Mouse (Mus musculus) thymus, adult 18-20 months (tissue): ENCODE data around the gene Decr2.
"Not testable (repeated sequence)": the region's sequence is repeated elsewhere in the genome, so short reads cannot be mapped to it uniquely, and the experiment has no call there.

Source experiments
- DNase-seq, 2 experiments: peaks; one replicate each; pipeline ENCODE4 v3.0.0; 2022; ENCODE audit warnings: mixed read lengths in 2 of 2

Gene Decr2

DNA sequence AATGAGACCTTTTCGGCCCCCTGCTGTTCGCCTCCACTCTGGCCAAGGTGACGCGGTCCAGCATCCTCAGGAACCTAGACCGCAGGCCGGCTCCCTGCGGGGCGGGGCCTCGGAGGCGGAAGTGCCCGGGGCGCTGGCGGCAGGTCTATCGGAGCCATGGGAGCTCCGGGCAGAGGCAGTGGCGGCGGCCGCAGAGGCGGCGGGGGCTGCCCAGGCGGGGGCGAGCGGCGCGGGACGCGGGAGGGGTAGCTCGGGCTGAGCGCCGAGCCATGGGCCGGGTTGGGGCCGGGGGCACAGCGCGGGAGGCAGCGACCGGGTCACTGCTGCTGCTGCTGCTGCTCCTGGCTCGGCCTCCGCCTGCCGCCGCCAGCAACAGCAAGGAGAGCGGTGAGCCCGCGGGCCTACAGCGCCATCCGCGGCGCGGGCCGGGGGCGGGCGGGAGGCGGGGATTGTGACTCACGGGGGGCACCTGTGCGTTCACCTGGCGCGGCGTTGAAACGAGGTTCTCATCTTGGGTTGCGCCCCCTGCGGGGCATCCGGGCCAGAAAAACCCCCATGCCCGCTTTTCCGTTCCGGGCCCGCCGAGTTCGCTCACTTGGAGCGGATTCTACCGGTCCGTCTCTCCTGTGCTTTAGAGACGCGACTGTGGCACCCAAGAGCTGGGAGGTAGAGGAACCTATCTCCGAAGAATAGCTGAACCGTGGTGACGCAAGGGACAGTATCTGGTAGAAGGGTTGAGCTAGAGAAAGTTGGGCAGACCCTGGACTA, 23.2 kb upstream of the Decr2 start, which contains the start of gene Tmem8:
Gene Tmem8, plus strand, starts transcription at position 119 of the 768 bp plus-strand sequence.
- peak; percentile 53 to 68 for DNase-seq

DNA sequence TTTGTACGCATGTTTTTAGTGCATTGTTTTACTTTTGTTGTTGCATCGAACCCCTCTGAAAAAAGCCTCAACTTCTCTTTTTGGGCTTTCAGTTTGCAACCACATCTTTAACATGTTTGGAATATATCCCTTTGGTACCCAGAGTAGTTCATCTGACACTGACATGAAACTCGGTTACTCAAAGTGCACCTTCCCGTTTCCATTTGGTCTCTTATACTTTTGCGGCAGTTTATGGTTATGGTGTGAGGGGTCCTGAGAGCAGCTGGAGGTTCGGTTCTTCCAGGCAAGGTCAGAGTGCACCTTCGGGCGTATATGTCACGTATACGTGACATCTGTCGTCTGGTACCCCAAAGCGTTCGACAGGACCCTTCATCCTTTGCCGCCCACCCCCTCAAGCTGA, 22.6 kb upstream of the Decr2 start:
- no peak for DNase-seq

DNA sequence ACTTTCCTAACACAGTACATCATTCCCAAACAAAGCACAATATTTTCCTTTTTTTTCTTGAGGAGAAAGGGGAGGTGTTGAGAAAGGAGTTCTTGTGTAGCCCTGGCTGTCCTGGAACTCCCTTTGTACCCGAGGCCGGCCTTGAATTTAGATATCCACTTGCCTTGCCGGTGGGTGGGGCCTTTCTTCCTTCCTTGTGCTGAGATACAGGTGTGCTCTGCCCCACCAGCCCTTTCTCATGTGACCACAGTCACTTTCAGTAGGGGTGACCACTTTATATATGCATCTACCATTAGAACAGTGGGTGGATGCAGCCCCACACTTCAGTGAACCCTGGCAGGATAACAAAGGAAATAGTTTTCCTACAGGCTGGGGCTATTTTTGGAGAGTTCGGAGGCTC, 21.6 kb upstream of the Decr2 start:
- DNase-seq: no peak

DNA sequence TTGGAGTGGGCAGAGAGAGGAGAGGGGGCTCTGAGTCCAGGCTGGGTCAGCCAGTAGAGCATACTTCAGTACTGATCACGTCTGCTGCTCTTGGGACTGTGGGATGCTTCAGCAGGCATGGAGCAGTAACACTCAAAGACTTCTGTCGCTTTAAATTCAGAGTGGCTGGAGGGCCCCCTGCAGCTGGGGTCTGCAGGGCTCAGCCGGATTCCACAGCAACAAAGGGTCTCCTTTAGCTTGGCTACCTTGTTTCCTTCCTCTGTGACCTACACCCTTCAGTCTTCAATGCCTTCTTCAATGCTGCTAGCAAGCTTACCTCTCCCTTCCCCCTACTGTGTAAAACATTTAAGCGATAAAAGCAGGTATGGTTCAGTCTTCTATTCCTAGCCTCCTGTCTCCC, 20.9 kb upstream of the Decr2 start:
- DNase-seq: no peak

DNA sequence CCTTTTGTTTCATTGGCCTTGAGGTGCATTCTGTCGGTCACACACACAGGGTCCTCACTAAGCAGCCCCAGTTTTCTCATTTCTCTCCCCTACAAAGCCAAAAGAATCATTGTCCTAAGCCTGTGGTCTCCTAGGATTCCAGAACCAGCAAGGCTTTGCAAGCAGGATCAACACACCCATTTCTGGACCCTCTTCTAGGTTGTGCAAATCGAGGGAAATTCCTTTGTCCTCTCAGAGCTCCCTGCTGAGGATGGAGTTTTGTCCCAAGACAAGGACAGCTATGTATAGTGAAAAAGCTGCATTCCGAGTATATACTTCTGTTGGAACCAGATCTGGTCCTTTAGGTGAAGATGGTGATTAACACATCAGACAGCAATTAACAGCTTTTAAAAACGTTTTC, 20.0 kb upstream of the Decr2 start:
- no peak for DNase-seq

DNA sequence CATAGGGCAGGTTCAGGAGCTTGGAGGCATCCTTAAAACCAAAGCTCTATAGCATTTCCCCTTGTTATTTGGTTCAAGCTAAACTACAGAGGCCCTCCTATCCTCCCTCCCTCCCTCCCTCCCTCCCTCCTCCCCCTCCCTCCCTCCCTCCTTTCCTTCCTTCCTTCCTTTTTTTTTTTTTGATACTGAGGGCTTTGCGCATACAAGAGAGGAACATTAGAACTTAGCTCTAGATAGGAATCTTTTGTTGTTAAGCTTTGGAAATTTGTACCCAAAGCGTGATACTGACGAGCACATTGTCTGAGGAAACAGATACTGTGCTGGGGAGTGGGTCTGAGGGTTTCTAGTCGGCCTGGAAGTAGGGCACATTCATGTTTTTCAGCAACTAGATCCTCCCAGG, 15.5 kb upstream of the Decr2 start:
- no peak for DNase-seq

DNA sequence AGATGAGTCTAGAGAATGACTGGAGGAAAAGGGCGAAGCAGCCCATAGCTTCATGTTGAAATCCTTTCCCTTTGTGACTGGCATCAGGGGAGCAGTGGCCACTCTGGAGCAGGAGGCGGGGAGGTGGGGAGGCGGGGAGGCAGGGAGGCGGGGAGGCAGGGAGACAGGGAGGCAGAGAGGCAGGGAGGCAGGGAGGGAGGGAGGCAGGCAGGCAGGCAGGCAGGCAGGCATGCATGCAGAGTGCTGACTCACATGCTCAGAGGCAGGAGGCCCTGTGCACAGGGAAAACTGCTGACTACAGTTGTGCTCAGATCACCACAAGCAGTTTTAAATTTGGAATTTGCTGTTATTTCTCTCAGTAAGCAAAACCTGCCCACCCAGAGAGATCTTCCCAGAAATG, 11.3 kb upstream of the Decr2 start:
- DNase-seq: no peak

DNA sequence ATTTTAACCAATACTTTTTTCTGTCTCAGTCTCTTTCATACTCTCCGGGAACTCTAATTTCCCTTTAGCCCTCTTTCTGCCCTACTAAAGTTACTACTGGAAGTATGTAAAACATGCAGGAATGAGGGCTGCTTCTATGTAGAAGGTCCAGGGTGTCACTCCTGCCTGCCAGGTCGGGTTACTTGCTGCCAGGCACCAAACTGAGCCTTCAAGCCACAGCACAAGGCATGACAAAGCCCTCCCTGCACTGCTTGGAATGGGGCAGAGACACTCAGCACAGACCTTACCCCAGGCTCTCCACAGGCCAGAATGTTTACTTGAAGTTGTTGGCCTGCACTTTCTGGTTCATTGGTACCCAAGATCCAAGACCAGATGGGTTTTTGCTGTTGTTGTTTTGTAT, 10.0 kb upstream of the Decr2 start:
- no peak for DNase-seq

DNA sequence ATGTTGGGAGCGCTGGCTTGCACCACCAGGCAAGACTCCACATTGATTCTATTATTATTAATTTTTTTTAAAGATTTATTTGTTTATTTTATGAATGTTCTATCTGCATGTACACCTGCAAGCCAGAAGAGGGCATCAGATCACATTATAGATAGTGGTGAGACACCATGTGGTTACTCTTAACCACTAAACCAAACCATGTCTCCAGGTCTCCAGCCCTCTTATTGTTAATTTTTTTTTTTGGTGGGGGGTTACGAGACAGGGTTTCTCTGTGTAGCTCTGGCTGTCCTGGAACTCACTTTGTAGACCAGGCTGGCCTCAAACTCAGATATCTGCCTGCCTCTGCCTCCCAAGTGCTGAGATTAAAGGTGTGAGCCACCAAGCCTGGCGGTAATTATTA, 9.2 kb upstream of the Decr2 start:
- not testable (repeated sequence) for DNase-seq

DNA sequence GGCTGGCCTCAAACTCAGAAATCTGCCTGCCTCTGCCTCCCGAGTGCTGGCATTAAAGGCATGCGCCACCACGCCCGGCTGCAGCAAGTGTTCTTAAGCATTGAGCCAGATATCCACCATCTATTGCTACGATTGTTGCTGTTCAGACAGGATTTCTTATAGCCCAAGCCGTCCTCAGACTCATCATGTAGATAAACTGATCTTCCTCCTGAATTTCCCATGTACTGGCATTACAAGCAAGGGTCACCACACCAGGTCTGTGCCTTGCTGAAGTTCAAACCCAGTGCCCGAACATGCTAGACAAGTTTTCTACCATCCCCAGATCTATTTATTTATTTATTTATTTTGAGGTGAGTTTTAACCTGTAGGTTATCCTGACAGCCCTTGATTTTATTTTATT, 8.3 kb upstream of the Decr2 start:
- no peak for DNase-seq

DNA sequence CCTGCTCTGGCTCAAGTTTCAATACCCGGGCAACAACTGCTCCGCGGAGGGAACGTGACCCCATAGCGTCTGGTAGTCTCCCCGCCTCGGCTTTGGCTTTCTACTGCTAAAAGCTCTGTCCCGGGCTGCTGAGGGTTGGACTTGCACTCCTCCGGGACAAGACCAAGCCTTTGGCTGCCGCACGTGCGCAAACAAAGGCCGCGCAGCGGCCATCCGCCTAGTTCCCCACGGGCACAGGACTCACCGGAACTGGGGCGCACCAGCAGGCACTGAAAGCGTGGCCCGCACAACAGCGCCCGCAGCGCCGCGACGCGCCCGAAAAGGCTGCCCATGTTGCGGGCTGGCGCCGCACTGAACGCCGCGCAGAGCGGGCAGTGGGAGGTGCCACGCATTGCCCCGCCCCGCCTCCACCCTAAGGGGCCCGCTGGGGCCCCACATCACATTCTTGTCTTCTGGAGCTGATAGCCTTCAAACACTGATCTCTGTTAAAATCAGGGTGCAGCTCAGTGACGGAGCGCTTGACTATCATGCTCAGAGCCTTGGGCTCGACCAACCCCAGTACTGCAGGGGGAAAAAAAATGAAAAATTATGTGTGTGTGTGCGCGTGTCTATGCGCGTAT, 5.1 kb upstream of the Decr2 start, which contains the start of gene Nme4:
Gene Nme4, minus strand, starts transcription at position 482 of the 620 bp plus-strand sequence.
- DNase-seq: no peak

DNA sequence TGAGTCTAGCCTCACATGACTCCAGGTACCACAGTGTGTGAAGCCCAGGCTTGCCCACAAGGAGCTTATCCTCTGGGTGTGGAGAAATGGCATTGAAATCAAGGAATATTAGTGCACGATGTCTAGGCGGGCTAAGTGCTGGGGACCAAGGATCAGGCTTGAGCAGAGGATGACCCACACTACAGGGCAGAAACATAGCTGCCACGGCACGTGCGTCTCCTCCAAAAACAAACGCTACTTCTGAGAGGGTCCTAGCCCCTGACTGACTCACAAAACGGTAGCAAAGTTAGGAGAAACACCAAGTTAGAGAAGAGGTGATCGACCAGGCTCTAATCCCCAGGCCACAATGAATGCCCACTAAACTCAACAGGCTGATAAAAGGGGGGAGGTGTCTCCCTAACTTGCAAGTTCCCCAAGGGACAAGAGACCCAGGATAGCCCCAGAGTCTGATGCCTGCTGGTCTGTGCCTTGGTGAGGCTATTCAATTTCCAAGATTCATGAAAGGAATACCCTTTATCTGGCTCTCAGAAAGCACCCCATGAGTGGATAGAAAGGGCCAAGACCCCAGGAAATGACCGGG, 4.5 kb upstream of the Decr2 start:
- DNase-seq: no peak

DNA sequence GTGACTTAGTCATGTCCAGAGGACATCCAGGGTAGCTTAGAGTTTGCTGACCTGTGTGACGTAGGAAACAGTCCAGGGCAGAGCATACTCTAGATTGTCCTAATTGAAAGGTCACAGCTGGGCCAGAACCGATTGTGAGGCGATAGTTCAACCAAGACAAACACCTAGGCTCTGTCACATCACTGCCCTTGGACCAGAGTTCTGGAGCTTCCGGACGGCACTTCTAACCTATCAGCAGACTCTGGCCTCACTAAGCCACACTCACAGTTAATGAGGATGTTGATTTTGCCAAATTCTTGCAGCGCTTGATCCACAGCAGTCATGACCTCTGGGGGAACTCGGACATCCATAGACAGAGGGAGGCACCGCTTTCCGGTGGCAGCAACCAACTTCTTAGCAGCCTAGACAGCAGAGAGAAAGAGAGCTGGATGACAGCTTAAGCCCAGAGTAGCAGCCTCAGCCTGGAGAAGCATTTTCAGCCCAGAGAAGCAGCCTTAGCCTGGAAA, 3.0 kb downstream of the Decr2 start:
- DNase-seq: no peak

DNA sequence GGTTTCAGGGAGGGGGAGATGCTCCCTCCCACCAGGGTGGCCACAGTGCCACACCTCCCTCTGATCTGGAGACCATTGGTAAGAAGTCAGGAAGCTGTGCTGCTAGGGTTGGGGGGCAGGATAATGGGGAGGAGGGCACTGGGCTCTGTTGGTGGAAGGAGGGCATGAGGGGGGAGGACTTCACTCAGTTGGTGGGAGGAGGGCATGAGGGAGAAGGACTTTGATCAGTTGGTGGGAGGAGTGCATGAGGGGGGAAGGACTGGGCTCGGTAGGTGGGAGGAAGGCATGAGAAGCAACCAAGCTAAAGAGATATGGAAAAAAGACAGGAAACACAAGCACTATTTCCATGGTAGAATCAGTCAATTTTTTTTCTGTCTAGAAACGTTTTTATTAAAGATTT, 9.3 kb downstream of the Decr2 start:
- DNase-seq: no peak

DNA sequence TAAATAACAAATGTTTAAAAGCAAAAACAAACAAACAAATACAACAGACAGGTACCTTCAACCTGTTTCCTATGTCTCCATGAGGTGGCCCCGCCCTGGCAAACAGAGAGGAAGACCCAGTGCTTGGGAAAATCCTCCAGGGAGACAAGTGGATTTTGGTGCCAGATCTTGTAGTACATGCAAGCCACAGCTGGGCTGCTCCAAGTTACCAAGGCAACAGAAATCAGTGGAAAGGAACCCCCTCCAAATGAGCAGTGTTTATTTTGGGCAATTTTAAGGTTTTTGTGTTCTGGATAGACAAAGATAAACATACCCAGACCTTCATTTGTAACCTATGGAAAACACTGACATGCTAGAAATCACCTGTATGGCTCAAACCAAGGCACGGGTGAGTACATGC, 11.3 kb downstream of the Decr2 start:
- no peak for DNase-seq

DNA sequence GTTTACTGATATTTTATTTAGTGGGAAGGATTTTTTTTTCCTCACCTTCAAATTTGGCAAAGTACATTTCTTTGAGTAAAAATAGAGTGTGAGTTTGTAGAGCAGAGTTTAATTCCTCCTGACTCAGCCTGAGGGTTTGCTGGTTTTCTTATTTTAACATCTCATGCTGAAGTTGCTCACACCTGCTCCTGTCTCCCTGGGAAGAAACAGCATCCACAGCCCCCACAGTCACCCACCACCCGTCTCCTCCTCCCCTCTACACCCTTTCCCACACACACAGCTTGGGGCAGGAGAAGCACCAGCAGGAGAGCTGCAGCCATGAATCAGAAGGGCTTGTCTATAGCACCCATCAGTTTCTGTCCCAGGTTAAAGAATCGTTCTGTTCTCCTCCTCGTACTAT, 14.9 kb downstream of the Decr2 start:
- no peak for DNase-seq

DNA sequence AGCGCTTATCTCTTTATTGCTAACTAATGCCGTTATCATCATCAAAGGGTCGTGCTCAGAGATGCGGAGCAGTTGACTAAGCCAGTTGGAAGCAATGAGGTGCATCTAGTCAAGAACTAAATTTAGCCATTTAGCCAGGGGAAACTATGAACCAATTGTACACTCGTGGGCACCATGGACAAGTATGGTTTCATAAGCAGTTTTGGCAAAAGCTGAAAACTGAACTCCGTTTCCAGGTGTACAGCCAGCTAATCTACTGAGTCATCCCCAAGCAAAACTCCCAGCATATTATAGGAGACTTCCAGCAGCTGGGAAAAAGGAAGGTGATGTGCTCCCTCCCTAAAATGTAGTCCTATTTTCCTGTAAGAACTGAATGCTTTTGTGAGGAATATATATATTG, 20.0 kb downstream of the Decr2 start:
- no peak for DNase-seq

DNA sequence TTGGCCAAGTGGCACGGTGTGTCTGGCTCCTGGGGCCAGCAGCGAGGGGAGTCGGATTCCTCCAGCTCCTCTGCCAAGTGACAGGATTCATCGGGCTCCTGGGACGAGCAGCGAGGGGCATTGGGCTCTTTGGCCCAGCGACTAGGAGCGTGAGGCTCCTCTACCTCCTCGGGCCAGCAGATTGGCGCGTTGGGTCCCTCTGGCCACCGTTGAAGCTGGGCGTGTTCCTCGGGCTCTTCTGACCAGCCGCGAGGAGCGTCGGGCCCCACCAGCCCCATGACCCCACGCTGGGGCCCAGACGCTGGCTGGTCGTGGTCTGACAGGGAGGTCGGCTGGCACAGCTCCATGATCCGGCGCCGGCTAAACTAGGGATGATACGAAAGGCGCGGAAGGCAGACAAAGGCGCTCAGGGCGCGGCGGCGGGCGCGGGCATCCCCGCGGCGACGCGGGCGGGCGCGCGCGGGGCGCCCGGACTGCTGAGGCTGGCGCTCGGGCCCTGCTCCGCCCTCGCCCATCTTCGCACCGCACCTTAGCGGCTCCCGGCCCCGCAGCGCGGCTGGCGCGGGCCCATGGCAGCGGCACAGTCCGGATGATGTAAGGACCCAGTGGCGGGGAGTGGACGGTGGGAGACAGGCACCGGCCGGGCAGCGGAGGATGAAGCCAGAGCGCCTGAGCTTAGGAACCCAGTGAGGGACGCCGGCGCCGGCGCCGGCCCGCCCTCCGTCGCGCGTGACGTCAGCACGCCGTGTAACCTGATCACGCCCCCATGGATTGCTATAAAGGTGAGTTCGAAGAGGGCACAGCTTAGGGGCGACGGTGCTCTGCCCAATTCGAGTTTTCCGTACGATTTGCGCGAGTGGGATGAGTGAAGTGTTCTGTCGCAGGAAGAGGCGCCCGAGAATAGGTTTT, 21.1 kb downstream of the Decr2 start, which contains the start of gene Rab11fip3:
Gene Rab11fip3, minus strand, starts transcription at position 725 of the 909 bp plus-strand sequence.
- peak; percentile 57 to 64 for DNase-seq

DNA sequence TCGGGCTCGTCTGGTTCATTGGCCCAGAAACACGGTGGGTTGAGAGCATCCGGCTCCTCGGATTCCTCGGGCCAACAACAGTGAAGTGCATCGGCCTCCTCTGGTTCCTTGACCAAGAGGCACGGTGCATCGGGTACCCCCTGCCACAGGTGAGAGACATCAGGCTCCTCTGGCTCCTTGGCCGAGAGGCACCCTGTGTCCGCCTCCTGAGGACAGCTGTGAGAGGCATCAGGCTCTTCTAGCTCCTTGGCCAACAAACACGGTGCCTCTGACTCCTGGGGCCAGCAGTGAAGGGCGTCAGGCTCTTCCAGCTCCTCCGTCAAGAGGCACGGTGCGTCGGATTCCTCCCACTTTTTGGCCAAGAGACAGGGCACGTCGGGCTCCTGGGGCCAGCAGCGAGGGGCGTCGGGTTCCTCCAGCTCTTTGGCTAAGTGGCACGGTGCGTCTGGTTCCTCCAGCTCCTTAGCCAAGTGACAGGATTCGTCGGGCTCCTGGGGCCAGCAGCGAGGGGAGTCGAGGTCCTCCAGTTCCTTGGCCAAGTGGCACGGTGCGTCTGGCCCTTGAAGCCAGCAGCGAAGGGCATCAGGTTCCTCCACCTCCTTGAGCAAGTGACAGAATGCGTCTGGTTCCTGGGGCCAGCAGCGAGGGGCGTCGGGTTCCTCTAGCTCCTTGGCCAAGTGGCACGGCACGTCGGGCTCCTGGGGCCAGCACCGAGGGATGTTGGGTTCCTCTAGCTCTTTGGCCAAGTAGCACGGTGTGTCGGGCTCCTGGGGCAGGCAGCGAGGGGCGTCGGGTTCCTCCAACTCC, 21.9 kb downstream of the Decr2 start:
- no peak for DNase-seq

DNA sequence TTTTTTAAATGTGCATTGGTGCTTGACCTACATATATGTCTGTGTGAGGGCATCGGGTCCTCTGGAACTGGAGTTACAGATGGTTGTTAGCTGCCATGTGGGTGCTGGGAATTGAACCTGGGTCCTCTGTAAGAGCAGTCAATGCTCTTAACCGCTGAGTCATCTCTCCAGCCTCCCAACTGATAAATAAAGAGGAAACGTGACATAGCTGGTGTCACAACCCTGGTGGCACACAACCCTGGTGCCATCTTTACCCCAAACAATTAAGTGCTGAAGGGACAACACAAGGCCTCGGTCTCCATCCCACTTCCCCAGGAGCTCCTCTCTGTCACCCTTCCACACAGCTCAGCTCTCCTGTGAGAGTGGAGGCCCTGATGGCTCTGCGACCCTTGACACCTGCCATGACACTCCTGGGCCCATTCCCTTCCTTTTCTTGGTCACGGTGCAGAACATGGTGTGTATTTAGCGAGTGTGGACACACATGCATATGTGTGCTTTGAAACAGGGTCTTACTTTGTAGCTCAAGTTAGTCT, 23.6 kb downstream of the Decr2 start:
- DNase-seq: no peak

DNA sequence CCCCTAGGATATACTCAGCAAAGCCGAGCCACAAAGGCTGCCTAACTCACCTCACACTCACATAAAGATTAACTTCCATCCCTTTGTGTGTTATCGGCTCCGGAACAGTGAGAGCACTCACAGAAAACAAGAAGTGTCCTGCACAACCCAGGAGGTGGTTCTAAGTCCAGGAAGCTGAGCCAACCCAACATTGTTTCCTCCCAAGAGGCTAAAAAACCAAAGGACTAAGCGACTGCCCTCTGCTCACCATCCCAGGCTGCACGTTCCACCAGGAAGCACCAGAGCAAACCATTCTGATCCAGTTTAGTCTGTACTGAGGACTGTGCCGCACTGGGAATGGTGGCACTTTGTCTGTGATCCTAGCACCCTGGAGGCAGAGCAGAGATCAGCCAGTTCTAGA, 25.2 kb downstream of the Decr2 start:
- DNase-seq: no peak
